ENCODE assay signal across 20 mouse cellular contexts in genomic region chr16:94759761-94760160, GRCm38 (mm10).
"Had no signal": no experiment of that assay in that cellular context is flagged by ENCODE, and none has a peak within 500 bp of the region (broad histone marks: within the 10 kb centered on the region; RNA-seq: fewer than 3 reads in every experiment).

No protein-coding gene starts in this region.

- H3K36me3 ChIP-seq: lung, embryonic 15.5 days; midbrain, embryonic 13.5 days; midbrain, embryonic 15.5 days; neural tube, embryonic 12.5 days had no signal

- H3K4me2 ChIP-seq: lung, embryonic 15.5 days; midbrain, embryonic 11.5 days; midbrain, embryonic 13.5 days; midbrain, embryonic 15.5 days; neural tube, embryonic 12.5 days had no signal

- H3K9me3 ChIP-seq: lung, embryonic 15.5 days; megakaryocyte, embryonic 14.5 days; midbrain, embryonic 13.5 days; midbrain, embryonic 15.5 days; neural tube, embryonic 12.5 days had no signal

- DNase-seq: liver, postnatal 0 days; lung, adult 2 months; lung, postnatal 14 days; lung, postnatal 36 days; retina, postnatal 1 day; right cerebral cortex, adult 18-20 months; right cerebral cortex, postnatal 25 days; right cerebral cortex, postnatal 4 days; spleen, adult 18-20 months; thymus, adult 18-20 months; thymus, postnatal 14 days; thymus, postnatal 36 days had no signal

- H3K9ac ChIP-seq: liver, postnatal 0 days; lung, embryonic 15.5 days; midbrain, embryonic 13.5 days; midbrain, embryonic 15.5 days; neural tube, embryonic 12.5 days had no signal

- ATAC-seq: liver, postnatal 0 days; lung, postnatal 0 days; midbrain, embryonic 13.5 days; midbrain, embryonic 15.5 days had no signal

- H3K4me3 ChIP-seq: lung, embryonic 15.5 days; megakaryocyte, embryonic 14.5 days; midbrain, embryonic 13.5 days; midbrain, embryonic 15.5 days; neural tube, embryonic 12.5 days had no signal

- H3K27ac ChIP-seq: lung, embryonic 15.5 days; macrophage; midbrain, embryonic 13.5 days; midbrain, embryonic 15.5 days; neural tube, embryonic 12.5 days had no signal

- H3K4me1 ChIP-seq: midbrain, embryonic 15.5 days; neural tube, embryonic 12.5 days had no signal

- H3K27me3 ChIP-seq: lung, embryonic 15.5 days; midbrain, embryonic 13.5 days; midbrain, embryonic 15.5 days; neural tube, embryonic 12.5 days had no signal
